Mouse (Mus musculus) ES-Bruce4 (cell line): Measurements from ENCODE around the gene Vrk1.

Experiments
- CTCF ChIP-seq: IDR thresholded peaks from one replicate; pipeline ENCODE4 v1.8.1; 2011; ENCODE audit warnings: low read depth, low read length
- EP300 ChIP-seq: IDR thresholded peaks from 2 replicates; pipeline ENCODE4 v1.6.1; 2011; ENCODE audit warnings: low read depth, low read length; ENCODE audit not compliant: insufficient read depth
- POLR2A ChIP-seq: IDR thresholded peaks from one replicate; pipeline ENCODE4 v1.8.1; 2011; ENCODE audit warnings: low read length; ENCODE audit not compliant: insufficient read depth

DNA sequence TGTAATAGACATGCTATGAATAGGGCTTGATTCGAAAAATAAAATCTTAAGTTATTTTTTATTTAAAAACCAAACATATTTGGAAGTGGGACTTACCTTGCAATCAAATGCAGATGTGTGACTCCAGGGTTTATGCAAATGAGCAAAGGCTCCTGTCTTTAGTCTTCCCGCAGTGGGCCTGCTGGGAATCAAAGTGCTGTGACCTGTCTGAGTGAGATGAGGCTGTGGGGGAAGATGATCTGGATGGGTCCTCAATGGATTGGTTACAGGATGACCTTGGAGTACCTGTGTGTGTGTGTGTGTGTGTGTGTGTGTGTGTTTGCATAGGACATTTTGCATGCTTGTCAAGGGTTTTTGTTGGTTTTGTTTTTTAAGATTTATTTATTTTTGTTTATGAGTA, 2.1 kb downstream of the Vrk1 start:
- TF ChIP-seq POLR2A, result no peak
- TF ChIP-seq CTCF, result no peak
- no peak for TF ChIP-seq EP300
